Mouse (Mus musculus): ENCODE measurements around the gene Slc25a54.

The Slc25a54 gene

GRCm38 (mm10) chr3:109124091-109124490, 43.8 kb downstream of the Slc25a54 start:
- in situ Hi-C loops (cut with MboI): no loop called here

DNA sequence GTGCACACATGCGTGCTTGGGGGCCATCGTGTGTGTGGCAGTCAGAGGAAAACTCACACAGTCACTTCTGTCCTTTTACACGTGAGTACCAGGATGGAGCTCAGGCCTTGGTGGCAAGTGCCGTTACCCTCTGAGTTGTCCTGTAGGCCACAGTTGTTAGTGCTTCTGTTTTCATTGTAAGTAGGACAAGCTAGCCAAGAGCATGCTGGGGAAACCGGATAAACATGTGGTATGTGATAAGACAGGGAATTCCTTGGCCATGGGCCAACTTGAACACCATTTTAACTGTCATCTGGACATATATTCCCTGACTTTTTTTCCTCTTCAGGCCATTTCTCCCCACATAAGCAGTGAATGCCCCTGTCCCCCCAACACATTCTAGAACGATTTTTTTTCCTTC, 45.3 kb downstream of the Slc25a54 start:
- in situ Hi-C loops (cut with MboI): no loop called here

DNA sequence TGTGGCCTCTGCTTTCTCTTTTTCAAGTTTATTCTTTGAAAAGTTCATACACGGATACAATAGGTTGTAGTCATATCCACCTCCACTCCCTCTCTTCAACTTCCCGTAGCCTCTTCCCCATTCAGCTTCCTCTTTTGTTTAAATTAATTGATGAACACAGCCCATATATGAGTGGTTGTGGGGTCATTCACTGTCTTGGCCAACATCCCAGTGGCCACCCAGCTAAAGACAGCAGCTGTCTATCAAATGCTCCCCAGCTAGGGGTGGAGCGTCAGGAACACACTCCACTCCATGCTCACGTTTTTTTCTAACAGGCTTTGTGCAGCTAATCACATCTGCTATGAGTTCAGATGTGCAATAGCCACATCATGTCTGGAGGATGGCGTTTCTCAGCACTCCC, 49.5 kb downstream of the Slc25a54 start:
- in situ Hi-C loops (cut with MboI): no loop called here

DNA sequence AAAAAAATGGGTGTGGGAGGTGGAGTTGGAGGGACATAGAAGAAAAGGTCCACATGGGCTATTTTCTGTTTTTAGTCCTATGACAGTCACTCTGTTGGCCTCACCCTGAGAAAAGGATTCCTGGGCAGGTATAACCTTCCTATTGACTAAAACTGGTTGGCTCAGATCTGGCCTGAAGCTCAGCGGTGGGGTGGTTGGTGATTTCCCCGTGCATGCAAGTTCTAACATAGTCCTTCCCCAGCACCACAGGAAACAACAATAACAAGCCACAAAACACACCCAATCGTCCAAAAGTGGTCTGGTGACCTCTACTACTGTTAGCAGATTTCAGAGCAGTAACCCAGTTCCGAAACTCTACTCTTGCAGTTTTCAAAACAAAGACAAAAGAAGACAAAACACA, 52.7 kb downstream of the Slc25a54 start:
- in situ Hi-C loops (cut with MboI): no loop called here

- in situ Hi-C loops (cut with MboI): no loop called here
These were observed 53.8 kb downstream of the Slc25a54 start for GRCm38 (mm10) chr3:109134036-109134435.

- in situ Hi-C loops (cut with MboI): no loop called here
These were observed 55.1 kb downstream of the Slc25a54 start for GRCm38 (mm10) chr3:109135352-109135751.

- in situ Hi-C loops (cut with MboI): no loop called here
These were observed 72.3 kb downstream of the Slc25a54 start for GRCm38 (mm10) chr3:109152561-109152960.

GRCm38 (mm10) chr3:109153410-109153809, 73.1 kb downstream of the Slc25a54 start:
- in situ Hi-C loops (cut with MboI): no loop called here

GRCm38 (mm10) chr3:109155926-109156669, 75.8 kb downstream of the Slc25a54 start:
- in situ Hi-C loops (cut with MboI): no loop called here

DNA sequence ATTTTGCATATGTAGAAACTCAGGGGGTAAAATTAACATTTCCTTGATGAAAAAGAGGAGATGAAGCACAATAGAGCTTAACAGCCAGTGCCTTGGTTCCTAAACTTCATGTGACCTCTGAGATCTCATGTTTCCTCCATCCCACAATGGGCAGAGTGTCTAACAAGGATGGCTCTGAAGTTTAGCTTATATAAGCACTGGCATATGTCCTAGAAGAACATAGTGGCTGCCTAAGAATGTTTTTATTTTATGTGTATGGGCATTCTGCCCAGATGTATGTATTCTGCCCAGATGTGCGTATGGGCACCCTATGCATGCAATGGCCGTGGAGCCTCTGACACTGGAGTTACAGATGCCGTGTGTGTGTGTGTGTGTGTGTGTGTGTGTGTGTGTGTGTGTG, 77.2 kb downstream of the Slc25a54 start:
- in situ Hi-C loops (cut with MboI): no loop called here

GRCm38 (mm10) chr3:109164088-109164487, 83.8 kb downstream of the Slc25a54 start:
- in situ Hi-C loops (cut with MboI): no loop called here

DNA sequence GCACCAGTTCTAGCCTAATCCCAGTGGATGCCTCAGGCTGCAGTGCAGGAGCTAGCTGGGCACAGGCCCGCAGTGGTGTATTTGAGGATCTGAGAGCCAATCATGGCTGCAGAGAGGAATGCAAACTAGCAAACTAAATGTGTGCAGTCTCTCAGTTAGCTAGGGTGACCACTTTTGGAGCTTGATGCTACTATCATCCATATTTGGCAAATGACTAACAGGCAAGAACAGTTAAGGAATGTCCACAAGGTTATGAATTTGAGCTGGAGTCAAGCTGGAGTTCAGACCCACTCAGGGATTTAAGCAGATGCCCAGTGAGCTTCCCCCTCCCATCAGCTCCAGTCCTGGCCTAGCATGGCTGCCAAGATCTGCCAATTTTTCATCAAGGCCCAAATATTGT, 84.4 kb downstream of the Slc25a54 start:
- in situ Hi-C loops (cut with MboI): no loop called here

DNA sequence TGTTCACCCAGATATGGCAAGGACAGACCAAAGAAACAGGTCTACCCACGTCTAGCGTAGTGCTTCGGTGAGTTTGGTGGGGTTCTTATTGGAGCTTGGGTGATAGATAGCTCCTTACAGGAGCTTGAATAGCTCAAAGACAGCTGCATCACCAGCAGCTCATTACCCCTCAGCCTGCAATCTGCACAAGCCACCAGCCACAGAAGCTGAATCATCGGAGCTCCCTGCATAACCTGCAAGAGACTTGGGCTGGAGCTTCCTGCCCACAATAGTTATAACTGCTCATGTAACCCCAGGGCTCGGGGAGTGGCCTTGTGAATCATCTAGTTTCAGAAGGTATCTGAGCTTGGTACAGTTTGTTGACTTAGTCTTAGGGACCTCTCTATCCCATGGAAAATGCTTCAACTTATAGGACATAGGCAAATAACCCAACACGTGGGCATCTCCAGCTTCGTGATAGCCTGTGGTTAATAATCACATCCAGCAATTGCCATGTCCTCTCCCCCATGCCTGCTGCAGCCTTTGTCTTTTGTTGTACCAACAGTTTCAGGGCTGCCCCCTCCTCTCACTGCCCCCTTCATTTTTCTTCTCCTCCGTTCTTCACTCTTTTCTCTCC, 85.1 kb downstream of the Slc25a54 start:
- in situ Hi-C loops (cut with MboI): no loop called here

All from mature B cell (primary cell).